Mouse (Mus musculus): ENCODE measurements around the gene Pla2g4e. TPM values are rescaled to one million over a fixed set of nuclear protein-coding genes. Genes with fewer than 3 reads are reported as not detected.

The Pla2g4e gene
- total RNA-seq, 2 experiments from 2014 or later: 29.5 to 29.6 TPM

- DNase-seq: no peak
- intact Hi-C loops (cut with DNase I): no loop called here
These were observed 79.7 kb downstream of the Pla2g4e start for GRCm38 (mm10) chr2:120165474-120165873.

- DNase-seq: peak; percentile 38
- intact Hi-C loops (cut with DNase I): no loop called here
These were observed 85.7 kb downstream of the Pla2g4e start for GRCm38 (mm10) chr2:120159434-120159833.

GRCm38 (mm10) chr2:120158846-120159245, 86.3 kb downstream of the Pla2g4e start:
- no peak for DNase-seq
- intact Hi-C loops (cut with DNase I): no loop called here

- no peak for DNase-seq
- intact Hi-C loops (cut with DNase I): no loop called here
These were observed 87.1 kb downstream of the Pla2g4e start for GRCm38 (mm10) chr2:120158016-120158415.

GRCm38 (mm10) chr2:120157606-120158005, 87.5 kb downstream of the Pla2g4e start:
- DNase-seq: no peak
- intact Hi-C loops (cut with DNase I): no loop called here

- peak; percentile 98 to 99 for DNase-seq
- intact Hi-C loops (cut with DNase I): no loop called here
These were observed 90.7 kb downstream of the Pla2g4e start, which contains the start of gene Ehd4 for GRCm38 (mm10) chr2:120154361-120154894. Gene Ehd4 (minus strand): TSS chr2:120154606.

- DNase-seq: no peak
- intact Hi-C loops (cut with DNase I): no loop called here
These were observed 91.4 kb downstream of the Pla2g4e start for GRCm38 (mm10) chr2:120153586-120154360.

- intact Hi-C loops (cut with DNase I): no loop called here
- DNase-seq: no peak
These were observed 94.6 kb downstream of the Pla2g4e start for GRCm38 (mm10) chr2:120150571-120150970.

GRCm38 (mm10) chr2:120149634-120150033, 95.5 kb downstream of the Pla2g4e start:
- intact Hi-C loops (cut with DNase I): no loop called here
- DNase-seq: no peak

GRCm38 (mm10) chr2:120147999-120148398, 97.1 kb downstream of the Pla2g4e start:
- no peak for DNase-seq
- intact Hi-C loops (cut with DNase I): no loop called here

- DNase-seq: no peak
- intact Hi-C loops (cut with DNase I): no loop called here
These were observed 97.8 kb downstream of the Pla2g4e start for GRCm38 (mm10) chr2:120147364-120147763.

- intact Hi-C loops (cut with DNase I): no loop called here
- DNase-seq: no peak
These were observed 98.6 kb downstream of the Pla2g4e start for GRCm38 (mm10) chr2:120146543-120146942.

GRCm38 (mm10) chr2:120144390-120144789, 100.7 kb downstream of the Pla2g4e start:
- intact Hi-C loops (cut with DNase I): no loop called here

GRCm38 (mm10) chr2:120142336-120142735, 102.8 kb downstream of the Pla2g4e start:
- no peak for DNase-seq
- intact Hi-C loops (cut with DNase I): loop anchor here (1.0 kb wide), 1 partner anchor 38 kb away; no protein-coding TSS in a partner anchor

More at GRCm38 (mm10) chr2:120144390-120144789, 100.7 kb downstream of the Pla2g4e start:
- no peak for DNase-seq

GRCm38 (mm10) chr2:120141671-120142070, 103.5 kb downstream of the Pla2g4e start:
- DNase-seq: no peak
- intact Hi-C loops (cut with DNase I): loop anchor here (1.0 kb wide), 1 partner anchor 37 kb away; no protein-coding TSS in a partner anchor

GRCm38 (mm10) chr2:120140326-120140725, 104.8 kb downstream of the Pla2g4e start:
- no peak for DNase-seq
- intact Hi-C loops (cut with DNase I): no loop called here

- no peak for DNase-seq
- intact Hi-C loops (cut with DNase I): no loop called here
These were observed 106.0 kb downstream of the Pla2g4e start for GRCm38 (mm10) chr2:120139091-120139490.

- DNase-seq: no peak
- intact Hi-C loops (cut with DNase I): no loop called here
These were observed 107.9 kb downstream of the Pla2g4e start for GRCm38 (mm10) chr2:120137281-120137680.

GRCm38 (mm10) chr2:120134453-120135075, 110.6 kb downstream of the Pla2g4e start:
- intact Hi-C loops (cut with DNase I): no loop called here
- DNase-seq: no peak

- intact Hi-C loops (cut with DNase I): no loop called here
- no peak for DNase-seq
These were observed 113.3 kb downstream of the Pla2g4e start for GRCm38 (mm10) chr2:120131881-120132280.

- intact Hi-C loops (cut with DNase I): no loop called here
- DNase-seq: no peak
These were observed 115.8 kb downstream of the Pla2g4e start for GRCm38 (mm10) chr2:120129252-120129908.

All from gastrocnemius, postnatal 36 days (tissue).